Mouse (Mus musculus) CH12F3 (cell line): ENCODE results near the gene Magi3.

Source experiments
- in situ Hi-C: fragments of 300-500 bp; cut with MboI; formaldehyde crosslinking; loops from 2 replicates; pipeline ENCODE4 v1.14.3; 2020; ENCODE audit warnings: low sequenced_read_pairs

Gene Magi3

DNA sequence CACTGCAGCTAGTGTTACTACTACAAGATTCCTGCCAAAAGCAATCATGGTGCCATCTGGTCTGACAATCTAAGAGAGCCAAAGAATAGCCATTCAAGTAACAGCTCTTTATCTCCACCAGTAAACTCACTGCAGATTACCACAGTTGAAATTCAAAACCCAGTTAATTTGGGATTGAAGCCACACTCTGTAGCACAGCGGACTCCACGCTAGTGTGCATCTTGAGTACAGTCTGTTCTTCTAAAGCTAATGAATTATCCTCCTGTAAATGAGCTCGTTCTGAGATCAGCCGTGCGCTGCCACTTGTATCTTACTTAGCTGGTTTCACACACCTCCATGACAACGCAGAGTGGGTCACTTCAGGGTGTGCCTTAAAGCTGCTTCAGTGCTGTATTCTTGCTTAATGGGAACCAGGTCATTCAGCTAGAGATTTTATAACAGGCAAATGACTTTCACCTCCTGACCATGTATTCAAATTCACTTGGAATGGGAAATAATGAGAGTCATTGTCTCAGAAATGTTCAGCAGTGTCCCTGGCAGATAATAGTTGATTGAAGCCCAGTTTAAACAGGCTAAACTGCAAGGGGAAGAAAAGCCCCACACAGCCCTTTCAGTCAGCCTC lies 161.1 kb downstream of the Magi3 start:
- in situ Hi-C loops: no loop called here

DNA sequence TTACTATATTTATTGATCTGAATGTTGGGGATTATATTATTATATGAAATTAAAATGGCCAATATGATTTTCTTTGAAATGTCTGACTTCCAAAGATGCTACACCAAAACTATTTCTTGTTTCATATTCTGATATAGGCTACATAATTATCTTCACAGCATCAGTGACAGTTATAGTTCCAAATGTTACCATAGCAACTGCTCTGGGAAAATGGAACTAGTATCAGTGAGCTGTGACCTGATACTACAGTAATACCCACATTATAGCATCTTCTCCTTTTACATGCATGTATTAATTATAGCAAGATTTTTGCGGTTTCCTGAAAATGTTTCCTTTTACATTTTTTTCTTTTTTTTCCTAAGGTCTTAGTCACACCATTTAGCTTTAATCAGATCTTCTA lies 187.4 kb downstream of the Magi3 start:
- in situ Hi-C loops: no loop called here

DNA sequence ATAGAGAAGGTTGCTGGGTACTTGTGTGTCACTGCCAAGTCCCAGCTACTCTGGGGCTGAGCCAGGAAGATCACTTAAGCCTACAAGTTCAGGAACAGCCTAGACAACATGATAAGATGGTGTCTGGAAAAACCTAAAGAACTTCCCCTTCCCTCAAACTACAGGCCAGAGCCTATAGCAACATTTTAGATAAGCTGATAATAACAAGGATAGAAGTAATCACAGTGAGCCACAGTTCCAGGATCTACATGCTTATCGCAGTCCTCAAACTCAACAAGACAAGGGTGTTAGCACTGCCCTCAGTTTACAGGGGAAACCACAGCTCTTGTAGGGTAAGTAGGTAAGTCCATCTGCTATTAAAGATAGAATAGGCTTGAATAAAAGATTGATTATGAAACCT lies 188.1 kb downstream of the Magi3 start:
- in situ Hi-C loops: no loop called here

DNA sequence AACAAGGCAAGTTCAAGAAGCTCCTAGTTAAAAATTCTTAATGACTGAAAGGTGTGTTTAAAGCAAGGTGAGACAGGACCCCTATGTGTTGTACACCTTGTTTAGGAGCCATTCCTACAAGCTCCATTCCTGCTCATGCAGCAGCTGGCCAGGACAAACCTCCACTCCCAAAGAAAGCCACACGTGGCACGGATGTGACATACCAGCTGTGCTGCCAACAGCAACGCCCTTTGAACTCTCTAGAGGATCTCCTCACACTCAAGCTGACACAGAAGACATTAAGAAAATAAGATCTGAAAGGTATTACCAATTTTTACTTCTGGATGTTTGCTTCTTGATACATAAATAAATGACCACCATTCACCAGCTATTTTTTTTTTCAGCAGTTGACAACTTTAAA lies 193.2 kb downstream of the Magi3 start:
- in situ Hi-C loops: no loop called here

DNA sequence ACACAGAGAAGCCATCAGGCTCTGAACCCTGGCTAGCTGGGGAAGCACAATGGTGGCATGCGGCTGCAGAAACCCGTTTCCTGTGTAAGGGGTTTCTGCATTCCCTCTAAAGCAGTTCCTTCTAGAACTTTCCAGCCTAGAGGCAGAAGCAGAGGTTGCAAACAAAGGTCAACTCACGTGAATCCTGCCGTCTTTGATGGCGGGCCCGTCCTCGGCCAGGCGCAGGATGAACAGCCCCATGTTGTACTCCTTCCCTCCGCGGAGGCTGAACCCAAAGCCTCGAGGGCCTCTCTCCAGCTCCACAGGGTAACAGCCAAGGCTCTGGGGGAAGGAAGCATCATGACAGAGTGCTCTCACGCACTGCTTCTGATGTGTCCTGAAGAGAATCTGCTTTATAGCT lies 200.1 kb downstream of the Magi3 start:
- in situ Hi-C loops: no loop called here

DNA sequence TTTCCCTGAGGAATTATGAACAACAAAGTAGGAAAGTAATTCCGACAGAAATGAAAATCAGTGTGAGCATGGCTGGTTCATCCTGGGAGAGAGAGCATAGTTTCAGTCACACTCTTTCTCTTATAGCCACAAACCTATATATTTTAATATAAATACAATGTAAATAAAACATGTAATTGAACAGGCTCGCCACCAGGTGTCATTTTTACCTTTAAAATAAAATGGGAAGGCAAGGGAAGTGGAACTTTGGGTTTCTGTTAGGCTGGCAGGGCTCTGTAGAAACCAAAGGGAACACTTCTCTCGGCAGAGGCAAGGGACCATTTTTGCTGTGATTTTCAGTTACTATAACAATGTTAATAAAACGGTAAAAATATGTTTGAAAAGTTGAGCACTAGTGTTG lies 200.7 kb downstream of the Magi3 start:
- in situ Hi-C loops: no loop called here

DNA sequence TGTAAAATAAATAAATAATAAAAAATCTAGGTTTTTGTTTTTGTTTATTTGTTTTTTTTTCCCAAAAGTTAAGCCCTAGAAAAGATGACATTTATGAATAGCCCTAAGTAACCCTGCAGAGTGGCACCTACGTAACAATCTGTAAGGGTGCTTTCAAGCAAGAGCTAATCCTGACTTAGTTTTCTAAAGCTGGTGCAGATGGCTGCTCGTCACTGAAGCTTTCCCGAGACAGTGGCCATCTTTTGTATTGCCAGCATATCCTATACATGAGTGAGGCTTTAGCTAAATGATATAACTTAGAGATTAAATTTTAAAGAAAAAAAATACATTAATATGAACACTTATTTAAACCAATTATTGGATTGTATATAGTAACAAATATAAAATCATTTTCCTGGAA lies 202.2 kb downstream of the Magi3 start:
- in situ Hi-C loops: no loop called here

DNA sequence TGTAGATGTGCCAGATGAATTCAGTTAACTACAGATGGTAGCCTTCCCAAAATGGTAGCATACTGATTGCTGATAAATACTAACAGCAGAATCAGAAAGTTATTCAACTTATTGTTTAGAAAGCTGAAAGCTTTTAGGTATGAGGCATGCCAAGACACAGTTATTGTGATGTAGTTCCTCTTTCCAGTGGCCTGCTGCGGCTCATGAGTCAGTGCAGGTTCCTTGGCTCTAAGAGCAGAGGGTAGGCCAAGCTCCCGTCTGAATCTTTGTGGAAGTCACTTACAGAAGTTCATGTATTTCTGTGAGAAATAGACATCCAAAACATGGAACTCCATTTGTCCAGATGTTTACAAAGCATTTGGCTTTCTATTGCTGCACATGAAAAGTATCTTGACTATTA lies 208.2 kb downstream of the Magi3 start:
- in situ Hi-C loops: no loop called here

DNA sequence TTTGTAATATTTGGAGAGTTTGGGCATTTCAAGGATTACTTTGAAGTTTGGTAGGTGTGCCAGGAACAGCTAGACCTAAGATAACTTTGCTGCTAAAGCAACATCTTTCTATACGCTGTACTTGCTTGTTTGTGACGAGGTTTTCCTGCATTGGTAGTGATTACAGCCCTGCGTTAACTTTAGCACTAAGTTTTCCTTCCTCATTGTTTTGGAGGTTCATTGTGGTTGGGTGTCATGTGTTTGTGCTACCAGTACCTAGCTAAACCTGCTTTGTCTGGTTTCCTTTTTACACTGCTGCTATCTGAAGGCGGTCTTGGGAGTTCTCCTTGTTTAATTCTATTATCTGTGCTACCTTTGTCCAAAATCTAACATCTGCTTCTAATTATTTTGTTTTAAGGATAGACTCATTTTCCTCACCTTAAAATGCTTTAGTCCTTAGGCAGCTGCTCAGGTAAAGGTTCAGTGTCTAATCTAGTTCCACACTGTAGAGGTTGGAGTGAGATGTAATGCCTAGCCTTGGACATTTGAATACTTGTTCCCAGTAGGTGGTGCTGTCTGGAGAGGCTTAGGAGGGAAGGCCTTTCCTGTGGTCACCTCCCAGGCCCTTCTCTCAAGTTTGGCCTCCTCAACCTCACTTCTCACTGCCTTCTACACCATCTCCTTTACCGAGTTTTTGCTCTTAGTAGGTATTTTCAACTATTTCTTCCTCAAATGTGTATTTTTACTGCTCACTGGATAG lies 210.1 kb downstream of the Magi3 start:
- in situ Hi-C loops: no loop called here

DNA sequence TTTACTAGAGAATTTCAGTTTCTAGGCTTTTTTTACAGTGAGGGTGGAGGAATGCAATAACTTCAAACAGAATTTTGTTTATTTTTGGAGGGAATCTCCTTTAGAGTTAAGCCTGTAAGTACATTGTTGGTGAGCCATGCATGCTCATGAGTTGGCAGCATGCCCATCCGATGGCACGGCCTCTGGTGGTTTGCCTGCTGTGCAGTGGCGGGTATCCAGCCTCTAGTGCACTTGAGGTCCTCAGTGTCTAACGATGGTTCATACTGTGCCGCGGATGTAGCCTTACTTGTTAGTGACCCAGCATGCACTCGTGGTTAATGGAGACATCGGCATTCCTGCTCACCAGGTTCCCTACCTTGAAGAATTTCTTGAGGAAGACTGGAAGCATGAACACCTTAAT lies 212.7 kb downstream of the Magi3 start:
- in situ Hi-C loops: no loop called here

DNA sequence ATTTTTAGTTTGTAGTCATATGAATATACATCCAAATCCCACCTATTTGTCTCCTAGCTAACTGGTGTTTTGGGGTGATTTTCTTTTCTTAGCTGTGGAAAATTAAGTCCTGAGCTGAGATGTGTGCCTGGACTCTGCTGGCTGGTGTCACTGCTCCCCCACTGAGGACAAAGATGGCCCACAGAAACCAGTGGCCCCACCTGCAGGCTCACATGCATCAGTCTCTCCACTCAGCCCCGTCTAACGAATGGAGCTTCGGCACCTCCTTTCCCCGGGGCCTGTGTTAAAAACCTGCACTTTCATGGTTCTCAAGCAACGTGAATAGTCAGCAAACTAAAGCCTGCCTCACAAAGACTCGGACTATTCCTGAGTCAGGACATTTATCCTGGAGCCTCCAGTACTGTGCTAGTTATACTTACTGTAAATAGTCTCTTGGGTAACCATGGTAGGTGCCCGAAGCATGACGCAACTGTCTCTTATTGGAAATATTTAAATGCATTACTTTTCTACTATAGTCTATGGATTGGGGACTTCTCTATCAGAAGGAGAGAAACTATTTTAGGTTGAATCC lies 213.2 kb downstream of the Magi3 start:
- in situ Hi-C loops: no loop called here

DNA sequence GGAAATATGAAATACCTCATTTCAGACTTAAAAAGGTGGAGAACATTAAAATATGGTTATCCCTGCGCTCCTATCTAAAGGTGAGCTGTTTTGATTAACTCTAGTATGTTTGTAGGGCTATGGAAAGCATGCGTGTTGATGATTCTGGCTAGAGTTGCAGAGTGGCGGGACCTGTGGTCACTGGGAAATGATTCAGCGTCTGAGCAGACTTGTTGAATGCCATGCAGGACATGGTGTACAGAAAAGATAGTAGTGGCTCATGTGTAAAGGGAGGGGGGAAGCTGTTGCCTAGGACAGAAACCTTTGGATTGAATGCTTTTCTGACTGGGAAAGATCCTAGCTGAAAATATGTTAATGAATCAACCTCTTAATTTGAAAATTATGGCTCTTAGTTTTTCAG lies 221.4 kb downstream of the Magi3 start:
- in situ Hi-C loops: no loop called here

DNA sequence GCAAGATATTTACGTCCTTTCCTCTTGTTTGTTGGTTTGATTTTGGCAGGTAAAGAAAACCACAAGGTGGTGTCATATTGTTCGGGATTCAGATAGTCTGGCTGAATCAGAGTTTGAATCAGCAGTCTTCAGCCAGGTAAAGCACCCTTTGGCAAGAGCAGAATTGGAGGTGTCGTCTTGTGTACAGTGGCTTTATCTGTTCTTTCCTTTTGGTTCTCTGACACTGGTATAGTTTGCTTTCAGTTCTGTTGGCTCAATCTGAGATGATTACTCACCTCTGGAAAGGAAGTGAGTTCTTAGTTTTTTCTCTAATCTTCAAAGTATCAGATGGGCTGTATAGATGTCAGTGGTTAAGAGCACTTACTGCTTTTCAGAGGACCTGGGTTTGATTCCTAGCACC lies 228.9 kb downstream of the Magi3 start:
- in situ Hi-C loops: no loop called here

DNA sequence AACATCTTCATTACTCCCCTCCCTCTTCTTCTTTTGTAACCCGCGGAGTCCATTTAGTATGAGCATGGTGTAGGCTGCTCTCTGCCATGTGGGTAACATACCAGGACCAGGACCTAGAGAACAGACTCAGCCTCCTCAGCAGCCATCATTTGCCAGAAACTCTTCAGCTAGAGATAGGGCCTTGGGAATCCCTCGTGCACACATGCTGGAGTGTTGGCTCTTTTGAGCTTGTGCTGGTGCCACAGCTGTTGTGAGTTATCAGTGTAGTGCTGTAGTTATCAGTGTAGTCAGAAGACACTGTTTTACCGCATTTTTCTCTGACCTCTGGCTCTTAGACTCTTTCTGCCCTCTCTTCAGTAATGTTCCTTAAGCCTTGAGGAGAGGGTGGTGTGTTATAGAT lies 230.8 kb downstream of the Magi3 start:
- in situ Hi-C loops: no loop called here

DNA sequence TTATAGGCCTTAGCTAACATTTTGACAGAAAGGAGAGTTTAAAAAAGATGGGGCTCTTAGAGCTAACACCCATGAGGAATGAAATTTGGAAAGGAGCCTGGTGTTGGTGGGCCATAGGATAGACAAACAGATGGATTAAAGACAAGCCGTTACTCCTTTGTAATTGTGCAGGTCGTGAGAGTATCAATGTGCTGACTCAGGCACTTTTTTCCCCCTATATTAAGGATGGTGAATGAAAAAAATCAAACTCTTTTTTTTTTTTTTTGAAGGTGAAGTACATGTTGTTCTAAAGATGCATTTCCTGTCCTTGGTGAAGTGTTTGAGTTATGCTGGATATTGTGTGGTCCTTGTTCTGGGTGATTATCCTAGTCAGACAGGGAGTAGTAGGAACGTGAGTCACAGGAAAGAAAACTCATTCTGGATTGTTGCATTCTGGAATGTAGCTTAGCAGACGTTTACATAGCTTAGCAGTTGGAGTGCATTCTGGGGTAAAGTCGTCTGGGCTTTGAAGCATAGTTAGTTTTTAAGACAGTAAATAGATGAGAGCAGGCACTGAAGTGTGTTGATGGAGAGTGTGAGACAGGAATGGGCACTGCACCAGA lies 232.2 kb downstream of the Magi3 start:
- in situ Hi-C loops: no loop called here

DNA sequence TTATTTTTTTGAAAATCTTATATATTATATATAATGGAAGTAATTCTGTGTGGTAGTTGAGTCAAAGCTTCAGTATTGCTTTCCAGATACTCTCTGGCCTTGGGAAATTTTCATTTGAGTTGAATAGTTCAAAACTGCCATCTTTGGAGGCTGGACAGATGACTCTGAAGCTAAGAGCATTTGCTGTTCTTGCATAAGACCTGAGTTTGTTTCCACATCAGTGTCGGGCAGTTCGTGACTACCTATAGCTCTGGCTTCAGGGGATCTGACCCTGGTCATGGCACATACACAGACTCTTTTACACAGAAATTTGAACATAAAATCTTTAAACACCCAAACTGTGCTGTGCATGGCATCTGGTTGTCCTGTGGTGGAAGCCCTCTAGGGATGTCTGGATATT lies 235.0 kb downstream of the Magi3 start:
- in situ Hi-C loops: no loop called here

DNA sequence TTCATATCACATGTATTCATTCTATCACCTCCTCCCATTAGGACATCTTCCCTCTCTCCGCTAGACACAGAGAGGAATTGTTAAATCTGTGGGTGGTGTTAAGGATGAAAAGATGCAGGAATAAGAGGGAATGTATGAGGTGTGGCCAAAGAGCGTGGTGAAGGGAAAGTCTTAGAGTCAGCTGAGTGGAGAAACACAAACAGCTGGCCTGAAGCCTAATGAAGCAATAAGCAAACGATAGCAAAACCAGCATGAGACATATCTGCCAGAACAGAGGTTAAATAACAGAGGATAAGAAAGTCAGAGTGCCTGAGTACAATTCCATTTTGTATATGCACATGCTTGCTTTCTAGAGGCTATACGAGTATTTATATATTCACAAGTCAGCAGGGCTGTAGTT lies 235.6 kb downstream of the Magi3 start:
- in situ Hi-C loops: no loop called here

DNA sequence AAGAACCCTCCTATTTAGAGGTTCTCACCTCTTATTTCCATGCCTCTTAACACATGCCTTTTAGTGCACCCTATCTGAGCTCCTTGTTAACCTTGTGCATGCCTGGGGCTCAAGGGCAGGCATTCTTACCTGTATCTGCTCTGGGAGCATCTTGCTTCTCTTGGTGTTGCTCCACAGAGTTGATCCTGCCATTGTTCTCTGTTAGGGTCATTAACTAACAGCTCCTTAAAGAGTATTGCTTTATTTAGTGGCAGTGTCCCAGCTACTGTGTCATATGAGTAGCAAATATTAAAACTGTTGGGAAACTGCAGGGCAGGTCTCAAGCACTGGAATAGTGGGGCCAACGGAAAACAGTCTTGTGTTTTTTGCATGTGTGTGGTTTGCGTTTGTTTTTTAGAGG lies 249.0 kb downstream of the Magi3 start:
- in situ Hi-C loops: no loop called here

DNA sequence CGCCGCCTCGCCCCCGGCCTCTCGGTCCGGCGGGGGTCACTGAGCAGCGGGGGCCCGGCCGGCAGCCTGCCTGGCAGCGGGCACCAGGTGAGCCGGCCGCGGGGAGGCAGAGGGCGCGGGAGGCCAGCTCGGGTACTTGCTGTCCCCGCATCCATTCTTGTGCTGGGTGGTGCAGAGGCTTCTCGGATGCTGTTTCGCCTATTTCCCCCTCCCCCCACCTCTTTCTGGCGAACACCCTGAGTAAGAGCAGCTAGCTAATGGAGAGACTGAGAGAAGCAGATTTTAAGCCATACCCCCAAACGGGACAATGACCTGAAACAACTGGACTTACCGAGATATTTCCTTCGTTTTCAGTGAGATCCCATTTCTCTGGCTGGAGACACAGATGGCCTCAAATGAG lies 251.5 kb downstream of the Magi3 start:
- in situ Hi-C loops: no loop called here

DNA sequence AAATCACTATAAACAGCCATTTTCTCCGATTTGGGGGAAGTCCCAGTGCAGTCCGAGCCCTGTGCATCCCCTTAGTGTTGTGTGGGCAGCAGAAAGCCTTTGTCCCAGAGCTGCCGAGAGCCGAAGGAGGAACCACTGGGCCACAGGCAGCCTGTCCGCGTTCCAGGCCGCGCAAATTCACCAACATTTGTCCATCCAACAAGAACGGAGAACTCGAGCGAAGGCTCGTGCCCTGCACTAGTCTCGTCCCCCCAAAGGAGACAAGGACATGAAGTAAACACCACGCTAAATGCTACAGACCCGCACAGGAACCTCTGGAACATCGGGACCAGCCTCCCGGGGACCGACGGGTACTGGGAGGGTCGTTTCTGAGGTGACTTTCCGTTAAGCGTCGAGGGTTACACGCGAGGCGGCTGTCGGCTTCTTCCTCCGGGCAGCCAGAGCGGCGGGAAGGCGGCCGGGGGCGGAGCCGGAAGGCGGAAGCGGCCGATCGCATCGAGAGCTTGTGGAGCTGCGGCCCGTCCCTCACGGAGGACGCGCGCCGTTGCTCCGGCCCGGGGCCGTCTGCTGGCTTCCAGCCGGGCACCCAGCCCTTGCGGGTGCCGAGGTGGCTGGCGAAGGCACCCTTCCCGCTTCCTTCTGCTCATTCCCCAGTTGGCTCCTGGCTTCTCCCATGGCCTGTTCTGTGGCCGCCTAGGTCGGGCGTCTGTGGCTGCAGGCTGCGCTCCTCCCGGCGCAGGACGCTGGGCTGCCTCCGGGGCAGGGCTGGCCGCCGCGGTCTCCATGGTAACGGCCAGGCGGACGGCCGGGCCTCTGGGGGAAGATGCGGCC lies 252.1 kb downstream of the Magi3 start, which contains the start of gene Phtf1:
Gene Phtf1 (plus strand): TSS at position 250 of the 831 bp plus-strand sequence.
- in situ Hi-C loops: no loop called here

DNA sequence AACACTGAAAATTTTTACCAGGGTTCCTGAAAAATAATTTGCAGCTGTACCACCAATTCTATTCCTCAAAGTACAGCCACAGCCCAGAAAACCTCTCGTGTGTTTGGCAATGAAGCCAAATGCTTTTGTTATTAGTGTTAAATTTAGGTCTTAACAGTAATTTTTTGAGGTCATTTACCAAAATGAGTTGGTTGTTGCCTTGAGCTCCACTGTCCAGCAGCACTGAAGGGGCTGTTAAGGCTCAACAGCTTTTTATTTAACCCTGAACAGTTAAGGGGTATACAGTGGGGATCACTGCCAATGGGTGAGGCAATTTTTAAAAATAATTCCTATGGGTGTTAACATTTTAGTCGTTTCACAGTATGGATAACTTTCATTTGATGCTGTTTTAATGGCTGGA lies 252.9 kb downstream of the Magi3 start:
- in situ Hi-C loops: no loop called here
